Mouse (Mus musculus): ENCODE measurements around the gene Cldn7. TPM values are rescaled to one million over a fixed set of nuclear protein-coding genes. Genes with fewer than 3 reads are reported as not detected.

Cldn7 gene
- polyA plus RNA-seq (2012; rRNA removed) = 1.4 and 2.3 TPM in 2 replicates

DNA sequence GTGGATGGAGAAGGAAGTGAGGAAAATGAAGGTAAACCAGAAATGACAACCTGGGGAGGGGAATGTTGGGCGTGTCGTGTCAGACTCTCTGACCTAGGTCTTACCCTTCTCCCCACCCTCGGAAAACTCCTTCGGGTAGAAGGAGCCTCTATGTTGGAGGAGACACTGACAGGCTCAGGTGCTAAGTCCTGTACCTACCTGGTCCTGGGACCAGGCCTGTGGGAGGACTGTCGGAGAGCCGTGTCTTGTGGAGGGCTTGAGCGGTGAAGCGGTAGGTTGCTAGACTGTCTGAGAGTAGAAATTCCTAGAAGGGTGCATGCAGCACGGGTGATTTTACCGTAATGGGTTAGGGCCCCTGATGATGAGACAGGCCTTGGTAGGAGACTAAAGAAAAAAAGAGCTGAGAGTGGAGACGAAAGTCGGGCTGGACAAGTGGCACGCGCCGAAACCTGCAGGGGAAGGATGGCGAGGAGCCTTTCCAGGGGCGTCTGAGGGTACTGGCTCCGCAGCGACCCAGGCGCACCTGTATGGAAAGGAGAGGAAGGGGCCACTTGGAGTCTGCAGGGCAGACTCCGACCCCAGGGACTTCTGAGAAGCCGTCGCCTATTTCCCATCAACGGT is at the start of gene Cldn7:
Cldn7 (plus strand) TSS at position 130 of the 621 bp plus-strand sequence.

DNA sequence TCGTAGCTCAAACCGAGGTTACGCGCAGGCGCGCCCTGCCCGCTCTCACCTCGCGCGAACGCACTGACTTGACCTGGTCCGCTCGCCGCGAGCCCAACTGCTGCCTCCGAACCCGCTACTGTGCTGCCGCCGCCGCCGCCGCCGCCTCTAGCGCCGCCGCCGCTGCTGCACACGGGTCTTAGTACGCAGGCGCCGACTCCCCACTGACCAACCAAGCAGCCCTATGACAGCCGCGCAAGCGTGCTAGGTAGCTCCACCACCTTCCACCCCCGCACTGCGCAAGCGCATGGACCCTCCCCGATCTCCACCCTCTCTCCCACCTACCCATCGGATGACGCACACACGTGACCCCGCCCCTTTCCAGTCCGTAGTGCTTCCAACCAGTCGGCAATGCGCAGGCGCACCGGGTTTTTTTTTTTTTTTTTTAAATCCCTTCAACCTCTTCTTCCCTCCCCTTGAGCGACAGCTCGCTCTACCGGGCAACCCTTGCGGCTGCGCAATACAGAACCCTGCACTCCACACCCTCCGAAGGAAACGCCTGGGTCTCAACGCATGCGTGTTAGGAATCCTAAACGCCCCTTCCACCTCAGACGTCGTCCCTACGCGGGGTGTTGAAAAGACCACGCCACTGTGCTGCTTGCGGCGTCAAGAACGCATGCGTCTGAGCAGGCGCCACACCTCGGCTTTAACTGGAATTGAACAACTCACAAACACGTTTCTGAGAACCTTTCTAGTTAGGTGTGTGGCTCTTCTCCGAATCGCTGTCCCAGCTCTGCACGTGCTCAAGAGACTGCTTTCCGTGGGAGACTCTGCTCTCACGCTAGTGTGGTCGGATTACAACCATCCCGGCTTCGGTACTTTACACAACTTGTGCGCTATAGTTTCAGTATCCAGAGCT is 43.2 kb upstream of the Cldn7 start, which contains the start of gene Eif5a:
Eif5a (minus strand) TSS at position 845 of the 898 bp plus-strand sequence.

DNA sequence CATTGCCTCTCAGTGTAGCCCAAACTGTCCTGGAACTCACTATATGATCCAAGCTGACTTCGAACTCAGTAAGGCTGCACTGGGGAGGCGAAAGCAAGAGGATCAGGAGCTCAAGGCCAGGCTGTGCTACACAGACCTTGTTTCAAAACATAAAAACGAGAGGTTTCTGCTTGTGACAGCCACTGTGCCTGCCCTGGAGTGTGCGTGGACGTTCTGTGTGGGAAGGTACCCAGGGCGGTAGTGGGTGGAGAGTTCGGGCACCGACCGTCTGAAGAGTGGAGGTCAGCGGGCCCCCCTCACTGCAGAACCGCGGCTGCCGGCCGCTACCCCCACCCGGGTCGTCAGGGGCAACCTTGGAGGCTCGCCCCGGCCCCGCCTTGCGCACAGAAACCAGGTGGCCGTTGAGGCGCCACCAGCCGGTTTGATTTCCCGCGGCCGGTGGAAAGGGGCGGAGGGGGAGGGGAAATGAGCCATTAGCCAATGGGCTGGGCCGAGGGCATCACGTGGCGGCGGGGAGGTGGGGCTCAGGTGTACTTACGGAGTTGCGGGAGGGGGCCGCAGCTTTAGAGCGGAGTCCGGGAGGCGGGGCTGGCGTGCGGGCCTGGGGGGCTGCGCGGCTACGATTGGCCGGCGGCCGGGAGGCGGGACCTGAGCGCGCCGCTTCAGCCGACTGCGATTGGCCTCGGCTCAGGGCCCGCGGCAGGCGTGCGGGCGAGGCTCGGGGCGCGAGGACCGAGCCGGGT is 29.3 kb upstream of the Cldn7 start, which contains the start of gene Ybx2:
Ybx2 (plus strand) TSS at position 660 of the 743 bp plus-strand sequence.

DNA sequence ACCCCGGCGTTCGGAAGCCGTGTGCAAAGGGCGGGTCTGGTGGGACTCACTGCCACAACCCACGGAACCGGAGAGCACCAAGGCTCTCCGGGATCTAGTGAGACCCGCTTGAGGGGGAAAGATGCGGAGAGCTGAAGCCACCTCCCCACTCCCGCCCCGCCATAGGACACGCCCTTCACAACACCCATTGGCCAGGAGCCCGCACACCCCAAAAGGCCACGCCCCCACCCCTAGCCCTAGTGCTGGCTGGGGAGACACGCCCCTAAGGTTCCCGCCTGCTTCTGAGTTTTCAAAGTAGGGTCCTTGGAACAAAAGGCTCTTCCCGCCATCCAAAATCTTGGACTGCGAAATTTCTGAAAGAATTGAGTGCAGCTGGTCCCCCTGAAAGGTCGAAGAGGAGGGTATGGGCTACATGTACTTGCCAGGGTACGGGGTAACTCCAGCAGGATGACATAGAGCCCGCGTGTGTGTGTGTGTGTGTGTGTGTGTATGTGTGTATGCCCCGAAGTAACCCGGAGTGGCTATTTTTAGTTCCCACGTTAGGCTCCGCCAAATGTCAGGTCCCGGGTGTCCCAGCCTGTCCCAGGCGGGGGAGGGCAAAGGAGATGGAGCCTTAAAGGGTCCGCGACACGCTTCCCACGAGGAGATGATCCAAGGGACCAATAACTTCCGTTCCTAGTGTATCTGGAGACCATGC is 16.4 kb upstream of the Cldn7 start, which contains the start of gene Slc2a4:
Slc2a4 (minus strand) TSS at position 123 of the 697 bp plus-strand sequence.

DNA sequence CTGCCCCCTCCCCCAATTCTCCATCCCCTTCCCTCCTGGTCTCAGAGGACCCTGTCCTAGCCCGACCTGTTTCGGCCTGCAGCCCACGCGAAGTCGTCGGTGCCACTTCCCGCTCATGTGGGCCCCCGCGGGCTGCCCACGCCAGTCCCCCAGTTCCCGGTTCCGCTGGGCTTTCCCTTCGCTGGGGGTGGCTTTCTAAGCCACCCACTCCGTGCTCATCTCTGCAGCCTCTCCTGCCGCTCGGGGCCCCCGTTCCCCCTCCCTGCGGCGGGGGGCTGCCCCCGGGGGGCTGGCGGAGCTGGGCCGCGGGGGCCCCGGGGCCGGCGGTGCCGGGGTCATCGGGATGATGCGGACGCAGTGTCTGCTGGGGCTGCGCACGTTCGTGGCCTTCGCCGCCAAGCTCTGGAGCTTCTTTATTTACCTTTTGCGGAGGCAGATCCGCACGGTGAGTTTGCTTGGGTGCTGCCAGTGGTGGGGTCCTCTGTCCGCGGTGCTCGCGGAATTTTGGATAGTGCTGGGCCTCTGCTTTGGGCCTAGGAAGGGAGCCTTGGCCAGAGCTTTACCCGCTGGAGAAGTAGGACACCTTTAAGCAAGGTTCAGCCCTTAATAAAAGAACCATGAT is 16.7 kb downstream of the Cldn7 start, which contains the start of gene Ctdnep1:
Ctdnep1 (plus strand) TSS at position 16 of the 622 bp plus-strand sequence.

DNA sequence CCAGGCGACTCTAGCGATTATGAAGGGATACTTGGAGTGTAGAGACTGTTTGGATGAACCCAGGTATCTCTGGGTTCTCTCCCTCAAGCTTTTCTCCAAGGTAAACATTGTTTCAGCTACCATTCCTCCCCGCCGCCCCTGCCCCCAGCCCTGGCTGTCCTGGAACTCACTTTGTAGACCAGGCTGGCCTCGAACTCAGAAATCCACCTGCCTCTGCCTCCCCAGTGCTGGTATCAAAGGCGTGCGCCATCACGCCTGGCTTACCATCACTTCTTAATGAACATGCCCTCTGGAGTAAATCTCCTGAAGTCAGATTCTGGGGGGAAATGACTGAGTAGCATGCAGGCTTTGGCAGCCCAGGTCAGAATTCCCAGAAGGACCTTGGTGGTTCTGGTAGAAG is 17.6 kb downstream of the Cldn7 start, which contains the start of gene Elp5:
Elp5 (minus strand) TSS at position 293 of the 400 bp plus-strand sequence.

DNA sequence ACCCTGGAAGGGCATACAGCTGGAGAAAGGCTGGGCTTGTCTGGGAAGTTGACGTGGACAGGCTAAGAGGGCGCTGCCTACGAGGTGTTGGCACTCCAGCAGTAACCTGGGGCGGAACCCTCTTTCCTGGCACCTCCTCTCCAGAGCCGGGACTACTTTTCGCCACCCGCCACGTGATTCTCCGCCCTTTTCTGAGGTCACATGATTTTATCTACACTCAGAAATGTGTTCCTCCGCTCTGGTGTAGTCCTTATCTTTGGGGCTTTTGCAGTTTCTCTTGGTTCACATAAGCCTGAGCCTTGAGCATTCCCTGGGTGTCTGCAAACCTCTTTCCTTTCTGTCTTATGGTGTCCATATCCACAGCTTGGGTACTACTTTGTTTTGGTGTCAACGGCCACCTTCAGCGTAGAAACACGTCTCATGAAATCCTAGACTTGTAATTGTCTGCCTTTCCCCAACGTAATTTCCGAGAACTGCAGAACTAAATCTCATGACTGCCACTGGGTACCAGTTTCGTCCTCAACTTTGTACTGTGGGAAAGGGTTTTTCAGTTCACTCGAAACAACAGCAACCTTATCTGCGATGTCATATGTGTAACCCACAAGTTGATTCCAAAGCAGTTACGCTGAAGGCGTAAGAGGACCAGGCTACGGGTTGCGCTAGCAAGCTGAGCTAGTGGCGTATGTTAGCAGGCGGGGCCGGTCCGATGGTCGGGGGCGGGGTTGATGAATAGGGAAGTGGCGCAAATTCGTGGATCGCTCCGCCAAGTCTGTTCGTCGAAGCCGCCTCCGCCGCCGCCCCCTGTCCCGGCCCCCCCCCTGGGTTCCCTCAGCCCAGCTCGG is 26.5 kb downstream of the Cldn7 start, which contains the start of gene Gabarap:
Gabarap (plus strand) TSS at position 294 of the 842 bp plus-strand sequence.

DNA sequence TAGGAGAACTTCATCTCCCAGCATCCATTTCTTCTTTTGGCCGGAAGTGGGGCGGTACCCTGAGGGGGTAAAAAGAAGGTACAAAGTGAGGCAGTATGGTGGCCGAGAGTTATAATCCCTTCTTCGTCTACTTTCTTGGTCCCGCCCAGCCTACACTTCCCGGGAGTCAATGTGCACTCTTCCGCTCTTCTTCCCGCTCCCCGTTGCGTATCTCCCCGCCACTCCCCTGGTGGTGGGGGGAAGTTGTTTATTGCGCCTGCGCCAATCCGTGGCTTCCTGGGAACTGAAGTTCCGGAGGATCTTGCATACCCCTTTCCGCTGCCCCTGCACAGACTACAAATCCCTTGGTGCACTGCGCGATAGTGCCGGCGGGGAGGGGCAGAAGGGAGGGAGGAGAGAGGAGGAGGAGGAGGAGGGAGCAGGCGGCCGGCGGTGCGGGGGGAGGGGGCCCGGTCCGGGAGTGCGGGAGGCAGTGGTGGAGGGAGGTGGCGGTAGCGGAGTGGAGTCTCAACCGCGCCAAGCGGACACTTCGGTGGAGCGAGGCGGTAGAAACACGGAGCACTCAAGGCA is 30.9 kb downstream of the Cldn7 start, which contains the start of gene Phf23:
Phf23 (plus strand) TSS at position 387 of the 570 bp plus-strand sequence.

DNA sequence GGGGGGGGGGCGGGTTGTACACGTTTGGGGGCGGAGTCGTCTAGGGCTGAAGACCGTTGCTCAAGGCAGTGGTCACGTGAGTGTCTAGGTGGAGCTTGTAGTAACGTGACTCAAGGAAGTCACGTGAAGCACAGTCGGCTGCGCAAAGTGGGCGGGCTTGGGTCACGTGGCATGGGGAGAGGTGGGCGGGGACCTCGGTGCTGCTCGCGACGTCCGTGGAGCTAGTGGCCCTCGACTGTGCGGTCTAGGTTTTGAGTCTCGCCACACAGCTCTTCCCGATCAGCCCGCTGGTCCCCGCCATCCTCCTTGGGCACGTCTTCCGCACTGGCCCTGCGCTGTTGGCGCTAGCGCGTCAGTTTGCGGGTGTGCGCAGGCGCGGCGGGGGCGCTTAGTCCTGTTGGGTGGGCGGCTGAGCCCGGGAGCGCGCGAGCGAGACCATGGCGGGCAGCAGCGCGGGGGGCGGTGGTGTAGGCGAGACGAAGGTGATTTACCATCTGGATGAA is 35.9 kb downstream of the Cldn7 start, which contains the start of gene Dvl2:
Dvl2 (plus strand) TSS at position 200 of the 503 bp plus-strand sequence.

DNA sequence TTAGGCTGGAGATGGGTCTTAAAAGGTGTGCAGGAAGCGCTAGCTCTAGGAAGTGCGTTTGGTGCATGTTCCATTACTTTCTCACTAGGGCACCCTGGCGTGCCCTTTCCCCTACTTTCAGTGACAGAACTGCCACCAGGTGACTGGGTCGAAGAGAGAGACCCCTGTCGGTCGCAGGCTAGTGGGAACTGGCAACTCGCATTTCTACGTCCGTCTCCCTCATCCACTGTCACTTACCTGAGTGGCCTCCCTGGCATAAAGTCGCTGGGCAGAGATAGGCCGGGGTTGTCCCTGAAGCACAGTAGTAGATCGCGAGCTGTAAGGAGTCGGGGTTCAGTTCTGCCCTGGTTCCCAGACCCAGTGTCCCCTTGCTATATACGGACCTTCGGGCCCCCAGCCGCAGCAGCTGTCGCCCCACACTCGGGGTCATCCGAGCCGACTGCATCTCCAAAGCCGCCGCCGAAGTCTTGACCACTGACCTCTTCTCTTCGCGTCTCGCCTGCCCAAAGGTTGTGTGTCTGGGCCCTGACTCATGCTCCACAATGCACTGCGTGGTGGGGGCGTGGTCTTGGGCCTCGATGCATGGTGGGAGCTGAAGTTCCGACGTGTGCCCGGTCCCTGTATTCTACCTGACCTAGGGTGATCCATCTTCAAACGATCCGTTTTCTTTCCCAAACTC is 50.4 kb downstream of the Cldn7 start, which contains the start of gene Acadvl:
Acadvl (minus strand) TSS at position 532 of the 679 bp plus-strand sequence.

DNA sequence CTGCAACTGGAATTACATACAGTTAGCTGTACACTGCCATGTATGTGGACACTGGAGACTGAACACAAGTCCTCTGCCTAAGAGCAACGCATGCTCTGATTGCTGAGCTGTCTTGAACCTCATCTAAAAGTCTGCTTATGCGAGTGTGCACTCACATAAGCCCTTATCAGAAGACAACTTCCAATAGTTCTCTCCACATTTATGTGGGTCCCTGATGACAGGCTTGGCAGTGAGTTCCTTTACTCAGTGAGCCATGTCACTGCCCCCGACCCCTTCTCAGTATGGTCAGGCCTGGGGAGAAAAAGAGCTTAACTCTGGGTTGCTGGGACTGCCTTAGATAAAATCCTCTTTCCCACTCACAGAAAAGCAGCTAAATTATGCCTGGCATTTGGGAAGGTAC is 52.1 kb downstream of the Cldn7 start, which contains the start of gene Dlg4:
Dlg4 (plus strand) TSS at position 274 of the 400 bp plus-strand sequence.

Other genes with a start within 250 kb of the Cldn7 start
- 12.7 and 15.6 TPM in 2 replicates for gene Polr2a, start 206.1 kb upstream of the Cldn7 start, polyA plus RNA-seq (2012; rRNA removed)
- gene Slc35g3, start 202.8 kb upstream of the Cldn7 start, polyA plus RNA-seq (2012; rRNA removed) = 0.03 TPM in 1 of 2 replicates, not detected in the other
- 1.2 and 1.5 TPM in 2 replicates for gene Zbtb4, start 198.9 kb upstream of the Cldn7 start, polyA plus RNA-seq (2012; rRNA removed)
- gene Chrnb1, start 168.8 kb upstream of the Cldn7 start, polyA plus RNA-seq (2012; rRNA removed) = 0.69 and 1.5 TPM in 2 replicates
- 0.40 and 0.51 TPM in 2 replicates for gene Fgf11, start 162.9 kb upstream of the Cldn7 start, polyA plus RNA-seq (2012; rRNA removed)
- gene Tmem102, start 159.2 kb upstream of the Cldn7 start, polyA plus RNA-seq (2012; rRNA removed) = 0.24 and 0.25 TPM in 2 replicates
- not detected in 2 replicates for gene Gm39566, start 149.5 kb upstream of the Cldn7 start, polyA plus RNA-seq (2012; rRNA removed)
- gene Spem2, start 146.3 kb upstream of the Cldn7 start, polyA plus RNA-seq (2012; rRNA removed) = not detected in 2 replicates
- not detected in 2 replicates for gene Spem1, start 142.6 kb upstream of the Cldn7 start, polyA plus RNA-seq (2012; rRNA removed)
- gene Nlgn2, start 127.0 kb upstream of the Cldn7 start, polyA plus RNA-seq (2012; rRNA removed) = 2.1 and 2.2 TPM in 2 replicates
- 155 and 183 TPM in 2 replicates for gene Tmem256, start 126.3 kb upstream of the Cldn7 start, polyA plus RNA-seq (2012; rRNA removed)
- 16.2 and 19.8 TPM in 2 replicates for gene Plscr3, start 118.4 kb upstream of the Cldn7 start, polyA plus RNA-seq (2012; rRNA removed)
- 1.2 and 1.3 TPM in 2 replicates for gene Tnk1, start 106.0 kb upstream of the Cldn7 start, polyA plus RNA-seq (2012; rRNA removed)
- not detected in 2 replicates for gene Tmem95, start 86.8 kb upstream of the Cldn7 start, polyA plus RNA-seq (2012; rRNA removed)
- 0.76 and 0.89 TPM in 2 replicates for gene Kctd11, start 83.4 kb upstream of the Cldn7 start, polyA plus RNA-seq (2012; rRNA removed)
- 2.7 and 3.3 TPM in 2 replicates for gene Acap1, start 69.2 kb upstream of the Cldn7 start, polyA plus RNA-seq (2012; rRNA removed)
- gene 2810408A11Rik, start 63.8 kb upstream of the Cldn7 start, polyA plus RNA-seq (2012; rRNA removed) = 0.40 and 0.53 TPM in 2 replicates
- 16.6 and 20.3 TPM in 2 replicates for gene Neurl4, start 63.7 kb upstream of the Cldn7 start, polyA plus RNA-seq (2012; rRNA removed)
- 75.3 and 87.1 TPM in 2 replicates for gene Gps2, start 50.9 kb upstream of the Cldn7 start, polyA plus RNA-seq (2012; rRNA removed)
- gene Eif5a, start 42.8 kb upstream of the Cldn7 start, polyA plus RNA-seq (2012; rRNA removed) = 866 and 1,005 TPM in 2 replicates
- gene Ybx2, start 29.0 kb upstream of the Cldn7 start, polyA plus RNA-seq (2012; rRNA removed) = 0.15 and 0.21 TPM in 2 replicates
- 13.7 and 15.5 TPM in 2 replicates for gene Slc2a4, start 16.6 kb upstream of the Cldn7 start, polyA plus RNA-seq (2012; rRNA removed)
- gene Ctdnep1, start 16.4 kb downstream of the Cldn7 start, polyA plus RNA-seq (2012; rRNA removed) = 30.6 and 33.9 TPM in 2 replicates
- 41.7 and 49.0 TPM in 2 replicates for gene Elp5, start 17.7 kb downstream of the Cldn7 start, polyA plus RNA-seq (2012; rRNA removed)
- gene Gabarap, start 26.4 kb downstream of the Cldn7 start, polyA plus RNA-seq (2012; rRNA removed) = 131 and 138 TPM in 2 replicates
- gene Phf23, start 31.0 kb downstream of the Cldn7 start, polyA plus RNA-seq (2012; rRNA removed) = 16.3 and 17.2 TPM in 2 replicates
- gene Dvl2, start 35.8 kb downstream of the Cldn7 start, polyA plus RNA-seq (2012; rRNA removed) = 3.2 and 4.6 TPM in 2 replicates
- 38.0 and 43.1 TPM in 2 replicates for gene Acadvl, start 50.6 kb downstream of the Cldn7 start, polyA plus RNA-seq (2012; rRNA removed)
- gene Dlg4, start 52.2 kb downstream of the Cldn7 start, polyA plus RNA-seq (2012; rRNA removed) = 2.0 TPM in 2 replicates
- 1.9 and 2.0 TPM in 2 replicates for gene Asgr1, start 89.3 kb downstream of the Cldn7 start, polyA plus RNA-seq (2012; rRNA removed)
- gene Asgr2, start 127.9 kb downstream of the Cldn7 start, polyA plus RNA-seq (2012; rRNA removed) = 9.6 and 12.5 TPM in 2 replicates
- gene Mgl2, start 165.6 kb downstream of the Cldn7 start, polyA plus RNA-seq (2012; rRNA removed) = 1.5 and 1.9 TPM in 2 replicates
- 0.20 and 0.33 TPM in 2 replicates for gene Clec10a, start 191.4 kb downstream of the Cldn7 start, polyA plus RNA-seq (2012; rRNA removed)
- gene Slc16a11, start 248.0 kb downstream of the Cldn7 start, polyA plus RNA-seq (2012; rRNA removed) = 0.60 and 0.68 TPM in 2 replicates